Mouse (Mus musculus): Measurements from ENCODE around the gene Rbm33. TPM values are rescaled to one million over a fixed set of nuclear protein-coding genes. Genes with fewer than 3 reads are reported as not detected.

The Rbm33 gene
- polyA plus RNA-seq, 1 experiment, result 18.4 TPM

DNA sequence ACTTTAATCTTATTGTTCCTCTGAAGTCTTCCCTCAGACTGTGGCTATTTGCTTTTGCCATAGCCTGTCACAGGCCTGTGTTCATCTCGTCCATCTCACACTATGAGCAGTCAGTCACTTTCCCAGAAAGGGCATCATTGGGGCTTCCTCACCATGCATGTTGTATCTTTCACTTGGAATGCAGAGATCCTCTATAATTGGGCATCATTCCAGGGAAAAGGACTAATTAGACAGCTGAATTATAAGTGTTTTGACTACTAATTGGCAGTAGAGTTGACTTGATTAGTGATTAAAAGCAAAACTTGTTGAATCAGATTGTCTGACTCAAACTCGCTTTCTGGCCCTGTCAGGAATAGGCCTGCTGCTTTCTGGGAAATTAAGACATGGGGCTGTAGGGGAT lies 43.8 kb downstream of the Rbm33 start:
- DNase-seq, result no peak
- TF ChIP-seq CTCF (conservative IDR thresholded peaks at IDR 0.05; ENCODE audit: insufficient read depth, insufficient read length, low read depth, low read length) (no peak), POLR2A (IDR thresholded peaks at IDR 0.05; ENCODE audit: low read depth, low read length) (no peak)
- H3K27me3 ChIP-seq (replicated peaks; ENCODE audit: control insufficient read depth, insufficient read depth, low read length), result no peaks in the 10 kb centered on the region
- H3K27ac ChIP-seq (ENCODE audit: insufficient read depth, low read depth, low read length), result no peak overlapping the region
- 78% methylated on average over 2 of the region's 2 CpGs for WGBS
- H3K36me3 ChIP-seq (ENCODE audit: control insufficient read depth, insufficient read depth, low read length), result peaks cover 10% of the 10 kb centered on the region
- H3K4me3 ChIP-seq (ENCODE audit: insufficient read depth, low read depth, low read length), result no peak overlapping the region
- no peaks in the 10 kb centered on the region for H3K4me1 ChIP-seq (ENCODE audit: control insufficient read depth, insufficient read depth, low read length)

DNA sequence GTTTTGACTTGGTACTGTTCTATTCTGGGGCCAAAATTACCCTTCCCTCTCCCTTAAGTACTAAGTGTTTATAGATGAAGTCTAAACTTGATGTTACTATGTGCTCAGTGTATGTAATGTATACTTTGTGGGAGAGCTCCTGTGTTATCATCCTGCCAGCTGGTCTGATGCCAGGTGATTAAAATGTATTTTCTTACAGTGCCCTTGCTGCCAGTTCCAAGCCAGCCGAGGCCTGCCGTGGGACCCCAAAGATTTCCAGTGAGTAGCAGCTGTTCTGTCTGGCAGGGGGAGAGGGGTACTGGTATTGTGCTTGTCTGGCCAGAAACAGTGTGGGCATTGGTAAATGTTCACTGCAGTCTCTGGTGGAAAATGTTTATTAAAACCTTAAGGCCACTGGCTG lies 51.1 kb downstream of the Rbm33 start:
- TF ChIP-seq POLR2A (IDR thresholded peaks at IDR 0.05; ENCODE audit: low read depth, low read length) (no peak), CTCF (conservative IDR thresholded peaks at IDR 0.05; ENCODE audit: insufficient read depth, insufficient read length, low read depth, low read length) (no peak)
- 48% methylated on average over 2 of the region's 2 CpGs for WGBS
- 0 out of 2 replicates have a peak, but pooled peaks cover 2% of the 10 kb centered on the region for H3K4me1 ChIP-seq (ENCODE audit: control insufficient read depth, insufficient read depth, low read length)
- no peak overlapping the region for H3K4me3 ChIP-seq (ENCODE audit: insufficient read depth, low read depth, low read length)
- H3K36me3 ChIP-seq (ENCODE audit: control insufficient read depth, insufficient read depth, low read length), result peaks cover 5% of the 10 kb centered on the region
- H3K27ac ChIP-seq (ENCODE audit: insufficient read depth, low read depth, low read length), result no peak overlapping the region
- H3K27me3 ChIP-seq (replicated peaks; ENCODE audit: control insufficient read depth, insufficient read depth, low read length), result no peaks in the 10 kb centered on the region
- no peak for DNase-seq

DNA sequence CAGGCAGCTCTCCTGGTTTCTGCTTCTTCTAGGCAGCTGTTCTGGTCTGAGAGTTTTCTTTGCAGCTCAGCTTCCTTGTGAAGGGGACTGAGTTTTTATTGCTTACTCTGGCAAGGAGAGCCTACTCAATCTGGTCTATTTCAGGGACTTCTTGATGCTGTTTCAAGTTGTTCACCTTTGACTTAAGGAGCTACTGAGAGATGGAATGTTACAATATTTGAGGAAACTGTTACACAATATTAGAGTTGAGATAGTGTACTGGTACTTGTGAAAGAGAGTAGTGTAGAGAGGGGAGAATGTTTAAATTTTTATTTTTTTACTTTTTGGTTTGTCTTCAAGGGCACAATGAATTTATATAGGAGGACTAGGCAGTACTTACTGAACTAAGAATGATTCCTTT lies 53.9 kb downstream of the Rbm33 start:
- TF ChIP-seq POLR2A (IDR thresholded peaks at IDR 0.05; ENCODE audit: low read depth, low read length), result no peak
- Histone ChIP-seq H3K36me3 (ENCODE audit: control insufficient read depth, insufficient read depth, low read length) (peaks cover 3% of the 10 kb centered on the region), H3K27me3 (replicated peaks; ENCODE audit: control insufficient read depth, insufficient read depth, low read length) (no peaks in the 10 kb centered on the region), H3K27ac (ENCODE audit: insufficient read depth, low read depth, low read length) (no peak overlapping the region), H3K4me1 (ENCODE audit: control insufficient read depth, insufficient read depth, low read length) (peaks cover 13% of the 10 kb centered on the region; the same call in 1 of the 2 replicates), H3K4me3 (ENCODE audit: insufficient read depth, low read depth, low read length) (no peak overlapping the region)
- DNase-seq, result no peak

DNA sequence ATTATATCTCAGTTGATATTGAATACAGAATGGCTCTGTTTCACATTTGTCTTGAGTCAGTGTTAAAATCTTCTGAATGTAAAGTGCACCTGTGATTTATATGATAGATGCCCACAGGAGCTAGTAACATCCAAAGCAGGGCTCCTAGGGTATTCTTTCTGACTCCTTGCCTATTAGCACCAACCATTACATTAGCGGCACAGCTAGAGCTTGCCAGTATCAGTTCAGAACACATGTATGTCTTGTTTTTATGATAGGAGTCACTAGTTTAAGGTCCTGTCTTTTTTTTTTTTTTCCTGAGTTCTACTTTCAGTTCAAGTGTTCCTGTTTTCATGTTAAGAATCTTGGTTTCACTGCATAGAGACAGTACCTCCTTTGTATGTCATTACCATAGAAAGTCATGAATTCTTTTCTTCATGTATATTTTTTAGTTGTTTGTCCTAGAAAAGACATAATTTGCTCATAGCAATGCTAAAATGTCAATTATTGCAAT lies 55.3 kb downstream of the Rbm33 start:
- H3K4me1 ChIP-seq (ENCODE audit: control insufficient read depth, insufficient read depth, low read length), result peaks cover 13% of the 10 kb centered on the region; the same call in 1 of the 2 replicates
- no peak for DNase-seq
- no peak overlapping the region for H3K27ac ChIP-seq (ENCODE audit: insufficient read depth, low read depth, low read length)
- TF ChIP-seq CTCF (conservative IDR thresholded peaks at IDR 0.05; ENCODE audit: insufficient read depth, insufficient read length, low read depth, low read length) (no peak), POLR2A (IDR thresholded peaks at IDR 0.05; ENCODE audit: low read depth, low read length) (no peak)
- H3K27me3 ChIP-seq (replicated peaks; ENCODE audit: control insufficient read depth, insufficient read depth, low read length), result no peaks in the 10 kb centered on the region
- peaks cover 3% of the 10 kb centered on the region for H3K36me3 ChIP-seq (ENCODE audit: control insufficient read depth, insufficient read depth, low read length)
- no peak overlapping the region for H3K4me3 ChIP-seq (ENCODE audit: insufficient read depth, low read depth, low read length)
- 97% methylated on average over 1 of the region's 1 CpGs for WGBS

DNA sequence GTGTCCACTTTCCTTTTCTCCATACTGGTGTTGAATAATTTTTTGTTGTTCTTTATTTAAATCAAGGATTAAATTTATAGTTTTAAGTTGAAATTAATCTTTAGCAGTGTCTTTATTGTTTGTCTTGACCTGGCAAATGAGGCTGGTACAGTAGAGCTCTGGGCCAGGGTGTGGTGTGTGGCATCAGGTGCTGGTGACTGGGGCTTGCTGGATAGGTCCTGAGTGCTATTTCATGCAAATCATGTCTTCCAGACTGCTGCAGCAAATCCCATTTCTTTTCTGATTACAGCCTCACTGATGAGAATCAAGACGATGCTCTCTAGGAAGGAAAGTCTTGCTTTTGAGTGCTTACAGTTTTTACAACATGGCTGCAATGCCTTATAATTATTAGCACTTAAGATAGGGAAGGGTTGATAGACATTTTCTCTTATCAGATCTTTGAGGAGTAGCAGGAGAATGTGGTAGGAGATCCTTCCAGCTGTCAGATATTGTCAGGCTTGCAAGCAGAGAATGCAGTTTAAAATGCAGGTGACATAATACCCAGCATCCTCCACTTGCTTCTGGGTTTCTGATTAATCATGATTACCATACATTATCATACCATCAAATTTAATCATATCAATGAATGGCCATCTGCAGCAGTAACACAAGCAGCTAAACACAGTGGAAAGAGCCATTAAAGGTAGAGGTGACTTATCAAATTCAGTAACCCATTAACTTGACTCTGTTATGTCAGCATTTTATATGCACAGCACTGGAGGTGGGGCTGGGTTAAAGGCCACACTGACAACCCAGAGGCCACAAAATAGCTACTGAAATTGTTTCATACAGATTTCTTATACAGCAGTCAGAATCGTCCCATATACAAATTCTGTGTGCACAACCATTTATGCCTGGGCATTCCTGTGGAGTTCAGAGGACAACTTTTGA lies 56.8 kb downstream of the Rbm33 start:
- WGBS, result 53% methylated on average over 2 of the region's 2 CpGs

DNA sequence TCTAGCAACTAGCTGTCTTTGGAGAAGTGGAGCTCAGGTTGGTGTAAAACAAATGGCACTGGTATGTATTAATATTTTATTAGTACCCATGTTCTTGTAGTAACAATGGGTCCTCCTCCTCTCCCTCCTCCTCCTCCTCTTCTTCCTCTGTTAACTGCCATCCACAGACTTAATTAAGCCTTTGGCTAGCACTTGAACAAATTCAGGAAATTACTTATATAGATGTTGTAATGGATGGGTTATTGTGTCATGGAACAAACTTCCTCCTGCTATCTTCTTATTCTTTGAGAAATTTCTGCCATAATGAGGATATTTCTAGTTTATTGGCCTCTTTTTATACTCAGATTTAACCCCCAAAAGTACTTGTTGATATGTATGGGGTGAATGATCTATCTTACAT lies 60.4 kb downstream of the Rbm33 start:
- H3K27me3 ChIP-seq (replicated peaks; ENCODE audit: control insufficient read depth, insufficient read depth, low read length), result no peaks in the 10 kb centered on the region
- TF ChIP-seq CTCF (conservative IDR thresholded peaks at IDR 0.05; ENCODE audit: insufficient read depth, insufficient read length, low read depth, low read length) (no peak), POLR2A (IDR thresholded peaks at IDR 0.05; ENCODE audit: low read depth, low read length) (no peak)
- no peak overlapping the region for H3K4me3 ChIP-seq (ENCODE audit: insufficient read depth, low read depth, low read length)
- H3K36me3 ChIP-seq (ENCODE audit: control insufficient read depth, insufficient read depth, low read length), result 0 out of 2 replicates have a peak, but pooled peaks cover 2% of the 10 kb centered on the region
- no peak overlapping the region for H3K27ac ChIP-seq (ENCODE audit: insufficient read depth, low read depth, low read length)
- H3K4me1 ChIP-seq (ENCODE audit: control insufficient read depth, insufficient read depth, low read length), result peaks cover 11% of the 10 kb centered on the region; the same call in 1 of the 2 replicates
- DNase-seq, result no peak

More for the DNA sequence above, 56.8 kb downstream of the Rbm33 start:
- peaks cover 13% of the 10 kb centered on the region; the same call in 1 of the 2 replicates for H3K4me1 ChIP-seq (ENCODE audit: control insufficient read depth, insufficient read depth, low read length)
- H3K27me3 ChIP-seq (replicated peaks; ENCODE audit: control insufficient read depth, insufficient read depth, low read length), result no peaks in the 10 kb centered on the region
- no peak for TF ChIP-seq POLR2A (IDR thresholded peaks at IDR 0.05; ENCODE audit: low read depth, low read length)
- H3K4me3 ChIP-seq (ENCODE audit: insufficient read depth, low read depth, low read length), result no peak overlapping the region
- peaks cover 1% of the 10 kb centered on the region for H3K36me3 ChIP-seq (ENCODE audit: control insufficient read depth, insufficient read depth, low read length)
- H3K27ac ChIP-seq (ENCODE audit: insufficient read depth, low read depth, low read length), result peak overlapping the region; percentile 35; the same call in 1 of the 2 replicates
- DNase-seq, result peak; percentile 46

DNA sequence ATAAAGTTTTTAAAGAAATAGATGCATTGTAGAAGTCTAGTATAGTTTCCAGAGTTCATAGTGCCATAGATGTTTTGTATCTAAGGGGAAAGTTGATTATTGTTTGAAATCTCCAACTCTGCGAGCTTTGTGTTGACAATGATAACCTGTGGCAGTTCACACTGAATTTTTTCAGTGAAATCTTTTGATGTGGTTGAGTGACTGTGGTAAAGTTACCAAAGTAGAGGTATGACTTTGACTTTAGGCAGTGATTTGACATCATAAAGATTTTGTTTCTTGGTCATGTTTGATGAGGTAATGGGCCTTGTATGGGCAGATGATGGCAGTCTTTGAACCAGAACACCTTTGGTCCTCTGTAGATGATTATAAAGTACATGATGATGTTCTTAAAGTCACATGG lies 65.4 kb downstream of the Rbm33 start:
- peaks cover 7% of the 10 kb centered on the region for H3K36me3 ChIP-seq (ENCODE audit: control insufficient read depth, insufficient read depth, low read length)
- H3K4me3 ChIP-seq (ENCODE audit: insufficient read depth, low read depth, low read length), result no peak overlapping the region
- no peaks in the 10 kb centered on the region for H3K27me3 ChIP-seq (replicated peaks; ENCODE audit: control insufficient read depth, insufficient read depth, low read length)
- DNase-seq, result no peak
- TF ChIP-seq CTCF (conservative IDR thresholded peaks at IDR 0.05; ENCODE audit: insufficient read depth, insufficient read length, low read depth, low read length), result no peak
- TF ChIP-seq POLR2A (IDR thresholded peaks at IDR 0.05; ENCODE audit: low read depth, low read length), result no peak
- no peaks in the 10 kb centered on the region for H3K4me1 ChIP-seq (ENCODE audit: control insufficient read depth, insufficient read depth, low read length)
- 95% methylated on average over 1 of the region's 1 CpGs for WGBS
- no peak overlapping the region for H3K27ac ChIP-seq (ENCODE audit: insufficient read depth, low read depth, low read length)
